Mouse (Mus musculus): ENCODE measurements at regions not wholly inside any gene's neighbourhood (a gene's known extent, or its start where the extent isn't known, plus 50 kb on each side); places are given as distances from the start of the nearest gene placed in this dataset.

DNA sequence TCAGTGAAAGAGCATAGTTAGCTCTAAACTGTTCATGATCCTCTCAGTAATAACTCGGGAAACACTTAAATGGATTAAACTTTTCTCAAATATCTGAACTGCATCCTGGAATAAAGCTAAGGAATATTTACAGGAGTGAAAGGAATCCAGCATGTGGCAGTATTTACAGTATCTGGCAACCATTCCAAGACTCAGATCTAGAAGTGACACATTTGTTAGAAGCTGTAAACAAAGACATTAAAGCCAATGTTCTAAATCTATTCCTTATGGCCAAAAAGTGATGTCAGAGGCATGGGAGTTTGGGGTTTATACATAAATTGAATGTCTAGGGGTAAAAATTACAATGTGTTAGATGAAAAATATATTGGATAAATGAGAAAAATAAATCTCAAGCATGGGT is 101.6 kb upstream of the Trib2 start:
- TF ChIP-seq POLR2A (IDR thresholded peaks at IDR 0.05; ENCODE audit: low read depth, low read length), result no peak
- H3K27ac ChIP-seq (ENCODE audit: insufficient read depth, low read length), result no peak overlapping the region
- H3K4me3 ChIP-seq (ENCODE audit: insufficient read depth, low read length), result no peak overlapping the region
- H3K4me1 ChIP-seq (ENCODE audit: control insufficient read depth, insufficient read depth, low read length), result peaks cover 2% of the 10 kb centered on the region

GRCm38 (mm10) chr12:15912959-15913358 is 96.2 kb upstream of the Trib2 start:
- H3K4me1 ChIP-seq (ENCODE audit: control insufficient read depth, insufficient read depth, low read length), result no peaks in the 10 kb centered on the region
- no peak for TF ChIP-seq CTCF (IDR thresholded peaks at IDR 0.05; ENCODE audit: borderline replicate concordance, insufficient read depth, low read length)
- TF ChIP-seq POLR2A (IDR thresholded peaks at IDR 0.05; ENCODE audit: low read depth, low read length), result no peak
- no peak overlapping the region for H3K27ac ChIP-seq (ENCODE audit: insufficient read depth, low read length)
- no peak overlapping the region for H3K4me3 ChIP-seq (ENCODE audit: insufficient read depth, low read length)

DNA sequence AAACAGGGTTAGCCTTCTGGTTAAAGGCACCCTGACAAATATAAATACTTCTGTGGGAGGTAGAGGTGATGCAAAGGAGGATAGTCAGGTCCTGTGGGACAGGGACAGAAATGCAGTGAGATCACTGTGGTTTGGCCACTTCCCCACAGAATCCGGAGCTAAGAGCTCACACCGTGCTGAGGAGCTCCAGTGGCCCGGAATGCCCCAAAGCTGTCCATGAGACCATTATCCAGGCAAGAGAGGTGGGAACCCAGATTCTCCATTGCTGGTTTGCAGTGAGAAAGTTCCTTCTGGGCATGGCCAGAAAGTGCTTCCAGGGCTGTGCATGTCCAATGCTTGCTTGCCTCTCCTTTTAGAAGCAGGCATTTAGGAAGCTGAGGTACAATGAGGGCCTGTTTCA is 95.8 kb upstream of the Trib2 start:
- H3K4me1 ChIP-seq (ENCODE audit: control insufficient read depth, insufficient read depth, low read length), result no peaks in the 10 kb centered on the region
- TF ChIP-seq POLR2A (IDR thresholded peaks at IDR 0.05; ENCODE audit: low read depth, low read length), result no peak
- TF ChIP-seq CTCF (IDR thresholded peaks at IDR 0.05; ENCODE audit: borderline replicate concordance, insufficient read depth, low read length), result no peak
- H3K27ac ChIP-seq (ENCODE audit: insufficient read depth, low read length), result no peak overlapping the region
- no peak overlapping the region for H3K4me3 ChIP-seq (ENCODE audit: insufficient read depth, low read length)

GRCm38 (mm10) chr12:15911254-15911991 is 94.7 kb upstream of the Trib2 start:
- Histone ChIP-seq H3K4me3 (ENCODE audit: insufficient read depth, low read length) (no peak overlapping the region), H3K27ac (ENCODE audit: insufficient read depth, low read length) (no peak overlapping the region), H3K4me1 (ENCODE audit: control insufficient read depth, insufficient read depth, low read length) (no peaks in the 10 kb centered on the region)
- TF ChIP-seq POLR2A (IDR thresholded peaks at IDR 0.05; ENCODE audit: low read depth, low read length) (no peak), CTCF (IDR thresholded peaks at IDR 0.05; ENCODE audit: borderline replicate concordance, insufficient read depth, low read length) (no peak)

DNA sequence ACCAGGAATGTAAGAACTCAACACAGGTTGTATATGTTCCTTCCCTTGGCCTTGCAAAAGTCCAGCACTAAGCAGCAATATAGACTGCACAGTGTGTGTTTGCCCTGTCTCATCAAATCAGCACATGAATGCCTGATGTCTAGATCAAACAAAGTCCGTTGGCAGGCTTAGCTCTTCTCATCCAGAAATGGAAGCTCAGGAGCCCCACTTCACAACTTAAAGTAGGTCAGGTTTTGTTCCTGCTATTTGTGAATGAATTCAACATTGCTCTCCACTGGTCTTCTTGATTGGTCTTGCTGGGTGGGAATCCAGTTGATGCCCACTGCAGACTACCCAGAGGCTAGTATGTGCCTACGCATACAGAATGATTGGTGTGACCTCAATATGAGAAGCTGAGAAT is 80.8 kb upstream of the Trib2 start:
- Histone ChIP-seq H3K4me1 (ENCODE audit: control insufficient read depth, insufficient read depth, low read length) (peaks cover 5% of the 10 kb centered on the region; the same call in 1 of the 2 replicates), H3K27ac (ENCODE audit: insufficient read depth, low read length) (no peak overlapping the region), H3K4me3 (ENCODE audit: insufficient read depth, low read length) (no peak overlapping the region)
- no peak for TF ChIP-seq POLR2A (IDR thresholded peaks at IDR 0.05; ENCODE audit: low read depth, low read length)
- no peak for TF ChIP-seq CTCF (IDR thresholded peaks at IDR 0.05; ENCODE audit: borderline replicate concordance, insufficient read depth, low read length)

DNA sequence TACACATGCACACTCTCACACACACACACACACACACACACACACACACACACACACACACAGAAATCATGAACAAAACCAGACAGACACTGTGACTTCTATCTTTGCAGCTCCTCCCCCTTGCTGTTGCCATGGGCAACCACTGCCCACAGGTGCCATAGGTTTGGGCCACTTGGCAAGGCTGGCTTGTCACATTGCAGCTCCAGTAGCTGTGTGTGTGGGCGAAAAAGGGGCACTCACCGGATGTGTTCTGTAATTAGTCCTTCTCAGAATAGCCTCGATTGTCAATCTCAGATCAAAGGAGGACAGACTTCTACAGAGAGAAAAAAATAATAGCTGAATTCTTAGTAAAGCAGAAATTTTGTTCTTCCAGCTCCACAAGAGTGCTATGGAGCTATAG is 79.8 kb upstream of the Trib2 start:
- Histone ChIP-seq H3K27ac (ENCODE audit: insufficient read depth, low read length) (no peak overlapping the region), H3K4me1 (ENCODE audit: control insufficient read depth, insufficient read depth, low read length) (peaks cover 5% of the 10 kb centered on the region; the same call in 1 of the 2 replicates), H3K4me3 (ENCODE audit: insufficient read depth, low read length) (no peak overlapping the region)
- TF ChIP-seq CTCF (IDR thresholded peaks at IDR 0.05; ENCODE audit: borderline replicate concordance, insufficient read depth, low read length), result no peak
- TF ChIP-seq POLR2A (IDR thresholded peaks at IDR 0.05; ENCODE audit: low read depth, low read length), result no peak

DNA sequence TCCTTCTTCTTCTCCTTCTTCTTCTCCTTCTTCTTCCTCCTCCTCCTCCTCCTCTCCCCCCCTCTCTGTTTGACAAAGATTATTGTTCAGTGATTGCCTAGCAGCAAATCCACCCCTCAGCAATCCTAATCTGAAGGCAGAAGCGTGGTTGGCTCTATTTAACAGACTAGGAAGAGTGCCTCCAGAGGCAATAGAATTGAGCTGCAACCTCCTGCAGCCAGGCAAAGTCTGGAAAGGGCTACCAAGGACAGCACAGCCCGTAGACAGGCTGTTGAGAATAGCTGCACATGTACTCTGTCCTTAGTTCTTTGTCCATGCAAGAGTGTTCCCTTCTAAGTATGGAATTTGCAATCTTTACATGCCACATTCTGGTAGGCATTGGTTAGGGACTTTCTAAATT is 78.5 kb upstream of the Trib2 start:
- no peak overlapping the region for H3K27ac ChIP-seq (ENCODE audit: insufficient read depth, low read length)
- peaks cover 5% of the 10 kb centered on the region; the same call in 1 of the 2 replicates for H3K4me1 ChIP-seq (ENCODE audit: control insufficient read depth, insufficient read depth, low read length)
- TF ChIP-seq CTCF (IDR thresholded peaks at IDR 0.05; ENCODE audit: borderline replicate concordance, insufficient read depth, low read length) (no peak), POLR2A (IDR thresholded peaks at IDR 0.05; ENCODE audit: low read depth, low read length) (no peak)
- no peak overlapping the region for H3K4me3 ChIP-seq (ENCODE audit: insufficient read depth, low read length)

DNA sequence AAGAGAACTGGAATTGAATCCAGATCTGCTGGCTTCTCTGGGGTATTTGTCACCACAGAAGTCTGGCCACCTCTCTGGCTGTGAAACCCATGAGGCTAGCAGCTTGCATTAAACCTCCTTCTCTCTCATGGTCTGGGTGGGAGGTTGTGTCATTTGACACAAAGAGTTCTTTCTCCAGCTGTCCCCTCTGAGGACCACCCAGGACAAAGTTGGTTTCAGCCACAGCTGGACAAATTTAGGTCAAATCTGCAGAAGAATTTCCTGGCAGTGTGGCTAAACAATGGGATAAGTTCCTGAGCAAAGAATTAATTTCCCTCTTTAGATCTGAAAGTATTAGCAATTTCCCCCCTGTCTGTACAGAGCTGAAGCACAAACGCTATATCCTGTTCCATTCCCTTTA is 73.9 kb upstream of the Trib2 start:
- Histone ChIP-seq H3K27ac (ENCODE audit: insufficient read depth, low read length) (no peak overlapping the region), H3K4me3 (ENCODE audit: insufficient read depth, low read length) (no peak overlapping the region), H3K4me1 (ENCODE audit: control insufficient read depth, insufficient read depth, low read length) (peaks cover 3% of the 10 kb centered on the region)
- TF ChIP-seq CTCF (IDR thresholded peaks at IDR 0.05; ENCODE audit: borderline replicate concordance, insufficient read depth, low read length) (no peak), POLR2A (IDR thresholded peaks at IDR 0.05; ENCODE audit: low read depth, low read length) (no peak)

DNA sequence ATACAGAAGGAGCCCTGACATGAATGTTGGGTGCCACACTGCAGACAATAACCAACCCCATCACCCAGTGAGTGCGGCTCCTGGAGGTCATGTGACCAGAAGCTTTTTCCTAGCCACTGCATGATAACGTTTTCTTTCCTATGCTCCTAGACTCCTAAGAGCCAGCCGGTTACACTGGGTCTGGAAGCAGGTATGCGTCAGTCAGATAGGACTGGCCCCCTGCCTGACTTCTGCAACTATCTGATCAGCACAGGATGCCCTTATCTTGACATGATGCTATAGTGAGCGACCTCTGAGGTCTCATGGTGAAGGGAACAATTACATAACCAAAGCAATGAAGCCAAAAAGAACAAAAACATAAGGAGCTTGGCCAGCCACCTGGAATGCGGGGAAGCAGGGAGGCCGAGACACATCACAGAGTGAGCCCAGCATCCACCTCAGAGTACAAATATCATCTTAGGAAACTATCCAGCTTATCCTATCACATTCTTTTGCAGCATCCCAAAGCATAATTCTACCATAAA is 63.2 kb upstream of the Trib2 start:
- Histone ChIP-seq H3K4me1 (ENCODE audit: control insufficient read depth, insufficient read depth, low read length) (no peaks in the 10 kb centered on the region), H3K4me3 (ENCODE audit: insufficient read depth, low read length) (no peak overlapping the region), H3K27ac (ENCODE audit: insufficient read depth, low read length) (no peak overlapping the region)
- TF ChIP-seq POLR2A (IDR thresholded peaks at IDR 0.05; ENCODE audit: low read depth, low read length), result no peak
